Mouse (Mus musculus) ES-Bruce4 (cell line): ENCODE results near the gene Il27.

Experiments used
- CTCF ChIP-seq: IDR thresholded peaks from one replicate; pipeline ENCODE4 v1.8.1; 2011; ENCODE audit warnings: low read depth, low read length
- EP300 ChIP-seq: IDR thresholded peaks from 2 replicates; pipeline ENCODE4 v1.6.1; 2011; ENCODE audit warnings: low read depth, low read length; ENCODE audit not compliant: insufficient read depth
- POLR2A ChIP-seq: IDR thresholded peaks from one replicate; pipeline ENCODE4 v1.8.1; 2011; ENCODE audit warnings: low read length; ENCODE audit not compliant: insufficient read depth

DNA sequence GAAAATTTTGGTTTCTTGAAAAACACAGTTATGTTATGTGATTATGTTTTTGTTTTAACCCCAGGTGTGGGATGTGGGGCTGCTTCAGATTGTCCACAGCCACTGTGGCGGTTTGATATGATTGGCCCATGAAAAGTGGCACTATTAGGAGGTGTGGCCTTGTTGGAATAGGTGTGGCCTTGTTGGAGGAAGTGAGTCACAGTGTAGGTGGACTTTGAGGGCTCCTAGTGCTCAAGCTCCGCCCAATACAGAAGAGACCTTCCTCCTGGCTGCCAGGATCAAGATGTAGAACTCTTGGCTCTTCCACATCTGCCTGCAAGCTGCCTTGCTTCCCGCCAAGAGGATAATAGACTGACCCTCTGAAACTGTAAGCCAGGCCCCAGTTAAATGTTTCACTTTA lies 18.0 kb upstream of the Il27 start:
- TF ChIP-seq POLR2A (no peak), CTCF (no peak), EP300 (no peak)
